Mouse (Mus musculus) spleen, postnatal 10 days (tissue): ENCODE results near the gene Rpl31.

Experiments
- DNase-seq, 2 experiments: peaks; one replicate each; pipeline ENCODE4 v3.0.0; 2021 to 2022; ENCODE audit warnings: low spot score in 2 of 2

The Rpl31 gene

GRCm38 (mm10) chr1:39367045-39367444, 597 bp upstream of the Rpl31 start:
- no peak for DNase-seq

DNA sequence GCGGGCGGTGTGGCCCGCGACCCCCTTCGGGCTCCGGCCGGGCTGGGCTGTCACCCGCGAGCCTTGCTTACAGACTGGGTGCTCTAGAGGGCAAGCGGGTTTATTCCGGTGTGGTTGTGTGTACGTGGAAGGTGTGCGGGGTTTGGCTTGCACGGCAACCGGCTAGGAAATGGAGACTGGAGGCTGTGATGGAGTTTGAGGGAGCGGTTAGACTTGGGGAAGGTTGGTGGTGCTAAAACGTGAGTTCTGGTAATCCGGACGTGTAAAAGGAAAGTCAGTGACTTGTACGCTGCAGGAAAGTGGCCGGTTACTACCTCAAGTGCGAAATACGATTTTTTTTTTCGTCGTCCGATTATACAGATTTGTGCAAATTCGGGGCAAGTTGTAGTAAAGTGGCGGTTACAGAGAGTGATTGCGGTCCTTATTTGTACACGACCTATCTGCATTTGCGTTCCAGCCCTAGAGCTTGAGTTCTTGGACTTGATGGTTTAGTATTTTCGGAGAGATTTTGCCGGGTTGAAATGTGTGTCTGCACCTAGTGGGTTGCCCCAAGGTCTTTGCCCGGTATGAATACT, 712 bp downstream of the Rpl31 start:
- DNase-seq = peak; percentile 39 to 48

GRCm38 (mm10) chr1:39370431-39370830, 2.8 kb downstream of the Rpl31 start:
- no peak for DNase-seq

DNA sequence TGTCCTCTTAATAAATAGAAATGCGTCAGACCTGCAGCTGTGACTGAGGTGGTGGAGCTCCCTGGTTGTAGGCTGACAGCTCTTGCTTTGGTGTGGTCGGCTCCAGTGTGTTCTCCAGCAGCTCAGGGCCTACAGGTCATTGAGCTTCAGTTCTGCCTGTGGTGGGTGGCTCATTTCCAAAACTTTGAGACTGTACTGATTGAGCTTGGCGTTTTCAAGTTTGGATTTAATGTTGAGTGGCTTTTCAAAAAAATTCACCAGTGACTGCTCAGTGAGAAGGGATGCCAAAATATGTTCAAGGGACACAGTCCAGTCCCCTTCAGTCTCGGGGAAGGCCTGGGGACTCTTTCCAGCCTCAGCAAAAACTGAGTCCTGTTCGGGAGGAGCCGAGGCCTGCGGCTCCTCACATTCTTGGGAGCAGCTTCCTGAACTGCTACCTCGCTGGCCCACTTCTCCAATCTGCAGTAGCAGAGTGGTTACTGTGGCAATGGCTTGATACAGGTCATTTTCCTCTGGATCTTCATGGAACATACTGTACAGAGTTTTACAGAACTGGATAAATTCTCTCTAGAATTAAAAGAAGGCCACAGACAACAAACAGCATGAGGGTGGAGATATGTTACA, 4.7 kb downstream of the Rpl31 start:
- no peak for DNase-seq

- DNase-seq = no peak
Measured at GRCm38 (mm10) chr1:39373378-39373777, 5.7 kb downstream of the Rpl31 start.

DNA sequence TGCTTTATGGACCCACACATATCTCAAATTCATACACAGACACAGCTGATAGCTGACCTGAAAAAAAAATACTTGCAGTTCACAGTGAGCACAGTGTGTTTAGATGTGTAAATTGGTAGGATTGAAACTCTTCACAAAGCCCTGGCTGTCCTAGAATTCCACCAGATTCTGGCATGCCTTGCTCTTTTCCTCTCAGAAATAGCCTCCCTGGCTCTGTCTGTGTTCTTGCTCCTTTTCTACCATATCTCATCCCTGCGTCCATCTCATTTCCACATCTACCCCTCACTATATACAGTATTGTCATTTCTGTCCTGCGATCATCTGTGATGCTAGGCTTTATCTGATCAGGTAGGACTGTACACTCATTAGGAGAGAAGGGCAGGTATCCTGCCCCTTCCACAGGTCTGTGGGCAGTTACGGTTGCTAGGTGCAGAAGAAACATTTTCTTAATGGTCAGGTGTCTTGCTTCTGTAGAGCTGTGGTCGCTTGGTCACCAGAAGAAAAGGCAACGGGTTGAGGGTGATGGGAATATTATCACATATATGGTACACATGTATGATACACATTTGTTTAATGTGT, 6.7 kb downstream of the Rpl31 start:
- DNase-seq = no peak

GRCm38 (mm10) chr1:39376121-39376520, 8.5 kb downstream of the Rpl31 start:
- DNase-seq = no peak

DNA sequence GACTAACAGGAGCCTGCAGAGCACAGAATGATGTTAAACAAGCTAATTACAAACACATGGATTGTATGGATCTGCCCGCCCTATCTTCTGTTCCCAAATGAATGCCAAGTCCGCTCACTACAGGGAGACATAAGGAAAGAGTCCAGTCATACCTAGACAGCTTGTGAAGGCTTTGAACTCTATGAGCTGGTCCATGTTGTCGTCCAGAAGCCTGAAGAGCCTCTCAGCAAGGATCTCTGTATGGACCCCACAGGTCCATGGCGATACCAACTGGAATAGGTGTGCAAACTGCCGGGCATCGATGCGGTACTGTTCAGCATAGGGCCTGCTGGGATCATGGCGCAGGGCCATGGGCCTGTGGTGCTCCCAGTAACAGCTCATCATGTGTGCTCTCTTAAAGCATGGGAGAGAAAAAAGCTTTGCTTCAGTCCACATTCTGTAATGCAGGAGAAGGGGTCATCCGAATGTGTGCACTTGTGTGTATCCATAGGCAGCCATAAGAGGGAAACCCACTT, 9.1 kb downstream of the Rpl31 start:
- DNase-seq = no peak

- no peak for DNase-seq
Measured at GRCm38 (mm10) chr1:39378540-39378939, 10.9 kb downstream of the Rpl31 start.

DNA sequence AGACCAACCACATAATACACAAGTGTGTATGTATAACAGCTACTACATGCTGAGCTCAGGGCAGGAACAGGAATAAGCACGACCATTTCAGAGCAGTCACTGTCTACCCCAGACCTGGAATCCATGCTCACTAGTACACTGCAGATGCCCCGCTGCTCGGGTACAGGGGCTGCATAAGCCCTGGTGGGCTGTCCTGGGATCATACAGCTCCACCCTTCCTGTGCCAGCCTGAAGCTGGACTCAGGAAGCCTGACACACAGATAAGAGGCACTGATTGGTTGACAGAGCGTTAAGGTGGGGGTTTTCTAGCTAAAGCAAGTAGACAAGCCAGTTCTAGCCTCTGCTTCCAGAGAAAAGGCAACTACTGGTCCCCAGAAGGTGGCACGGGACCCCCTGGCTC, 11.4 kb downstream of the Rpl31 start:
- no peak for DNase-seq

DNA sequence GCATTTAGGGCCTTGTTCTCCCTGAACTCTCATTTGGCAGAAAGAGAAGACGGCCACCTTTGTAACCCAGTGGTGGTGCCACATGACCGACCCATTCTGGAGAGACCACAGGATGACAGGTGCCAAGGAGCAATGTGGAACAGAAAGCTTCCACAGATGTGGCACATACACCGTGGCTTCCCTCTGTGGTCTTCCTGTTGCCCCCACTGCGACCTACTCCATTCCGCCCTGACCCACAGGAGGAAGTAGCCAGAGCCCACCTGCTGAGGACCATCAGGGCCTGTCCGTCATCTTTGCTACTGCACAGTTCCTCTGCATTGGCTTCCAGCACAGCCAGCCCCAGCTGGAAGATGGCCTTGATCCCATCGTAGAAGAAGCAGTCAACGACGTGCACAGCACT, 13.4 kb downstream of the Rpl31 start:
- DNase-seq = no peak

DNA sequence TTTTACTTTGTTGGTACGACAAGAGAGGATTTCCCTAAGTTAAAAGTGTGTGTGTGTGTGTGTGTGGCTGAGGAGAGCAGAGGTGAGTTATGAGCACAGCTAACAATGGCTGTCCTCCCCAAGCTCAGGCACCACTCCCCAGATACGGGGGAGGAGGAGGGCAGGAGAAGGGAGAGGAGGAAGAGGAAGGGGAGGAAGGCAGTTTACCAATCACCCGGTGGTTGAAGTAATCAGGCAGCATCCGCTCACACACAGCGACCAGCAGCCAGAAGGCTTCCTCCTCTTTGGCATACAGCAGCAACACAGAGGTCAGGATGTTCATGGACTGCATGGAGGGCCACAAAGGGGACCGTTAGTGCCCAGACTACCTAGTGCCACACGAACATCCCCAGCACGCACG, 17.3 kb downstream of the Rpl31 start:
- no peak for DNase-seq

GRCm38 (mm10) chr1:39386456-39386855, 18.8 kb downstream of the Rpl31 start:
- DNase-seq = no peak

- no peak for DNase-seq
Measured at GRCm38 (mm10) chr1:39387497-39387896, 19.9 kb downstream of the Rpl31 start.

GRCm38 (mm10) chr1:39388163-39388562, 20.5 kb downstream of the Rpl31 start:
- no peak for DNase-seq

GRCm38 (mm10) chr1:39389338-39389737, 21.7 kb downstream of the Rpl31 start:
- DNase-seq = no peak

- no peak for DNase-seq
Measured at GRCm38 (mm10) chr1:39391652-39392051, 24.0 kb downstream of the Rpl31 start.

DNA sequence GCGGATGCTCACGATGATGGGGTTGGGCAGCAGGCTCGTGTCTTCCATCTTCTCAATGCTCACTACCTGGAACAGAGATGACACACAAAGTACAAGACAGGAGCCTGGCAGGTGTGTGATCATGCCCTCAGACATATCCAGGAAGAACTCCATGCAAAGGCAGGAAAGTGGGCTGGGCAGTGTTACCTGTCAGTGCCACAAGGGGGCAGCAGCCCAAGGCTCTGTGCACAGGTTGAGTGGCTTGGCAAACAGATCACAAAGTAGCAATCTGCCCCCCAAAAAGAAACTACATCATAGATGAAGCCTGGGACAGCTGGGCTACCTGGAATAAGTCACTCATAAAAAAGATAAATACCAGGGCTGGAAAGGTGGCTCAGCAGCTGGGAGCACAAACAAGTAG, 24.5 kb downstream of the Rpl31 start:
- DNase-seq = peak; percentile 70 to 76

DNA sequence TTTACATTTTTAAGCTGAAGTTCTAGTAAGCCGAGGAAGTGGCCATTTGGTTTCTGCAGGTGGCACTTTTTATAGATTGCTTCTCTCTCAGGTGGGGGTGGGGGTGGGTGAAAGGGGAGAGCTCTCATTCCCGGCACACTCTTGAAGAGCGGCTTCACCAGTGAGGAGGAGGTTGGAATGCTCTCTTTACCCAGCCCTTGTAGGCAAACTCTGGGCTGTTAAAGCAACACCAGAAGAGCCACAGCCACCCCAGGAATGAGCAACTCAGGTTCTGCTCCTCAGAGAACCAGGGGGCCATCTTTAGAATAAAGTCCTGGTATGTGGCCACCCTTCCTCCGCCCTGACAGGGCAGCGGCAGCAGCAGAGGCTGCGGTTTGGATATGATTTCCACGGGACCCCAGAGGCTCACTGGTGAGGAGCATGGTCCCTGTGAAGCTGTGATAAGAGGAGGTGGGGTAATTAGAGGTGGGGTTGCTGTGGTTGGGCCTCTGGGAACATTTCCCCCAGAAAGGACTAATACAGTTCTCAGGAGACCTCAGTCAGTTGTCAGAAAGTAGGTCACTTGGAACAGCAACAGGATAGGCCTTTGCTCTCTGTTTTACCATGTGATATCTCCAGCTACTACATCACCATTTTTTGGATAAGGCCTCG, 25.7 kb downstream of the Rpl31 start:
- DNase-seq = no peak

DNA sequence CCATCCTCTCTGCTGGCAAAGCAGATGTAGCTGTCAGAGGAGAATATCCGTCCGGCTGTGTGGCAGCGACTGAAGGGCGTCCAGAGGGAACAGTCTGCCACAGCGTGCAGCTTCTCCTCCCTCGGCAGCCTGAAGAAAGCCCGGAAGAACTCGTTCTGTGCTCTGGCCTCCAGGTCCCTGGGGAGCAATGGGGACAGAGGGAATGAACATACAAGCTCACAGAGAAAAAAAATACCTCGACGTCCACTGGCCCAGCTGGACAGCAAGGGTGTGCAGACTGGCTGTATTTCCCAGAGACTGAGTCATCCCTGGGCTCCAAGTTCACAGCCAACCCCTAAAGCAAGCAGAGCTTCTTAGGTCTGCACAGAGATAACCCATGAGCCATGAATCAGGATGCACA, 26.5 kb downstream of the Rpl31 start:
- DNase-seq = no peak

GRCm38 (mm10) chr1:39394650-39395049, 27.0 kb downstream of the Rpl31 start:
- DNase-seq = no peak

- DNase-seq = no peak
Measured at GRCm38 (mm10) chr1:39396347-39396746, 28.7 kb downstream of the Rpl31 start.

DNA sequence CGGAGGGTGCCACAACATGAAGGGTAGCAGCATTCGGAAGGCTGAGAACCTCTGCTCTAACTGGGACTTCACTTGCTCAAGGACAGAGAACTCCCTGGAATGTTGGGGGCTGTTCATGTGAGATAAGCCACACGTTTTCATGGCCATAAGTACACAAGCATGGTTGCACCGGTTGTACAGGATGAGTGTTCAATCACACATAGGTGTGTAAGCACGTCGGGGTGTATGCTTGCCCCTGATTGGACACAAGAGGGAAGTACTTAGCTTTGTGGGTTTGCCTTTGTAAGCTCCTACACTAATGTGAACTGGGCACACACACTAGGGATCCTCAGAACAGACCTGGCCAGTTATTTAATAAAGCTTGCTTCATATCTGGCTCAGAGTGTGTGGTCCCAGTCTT, 30.6 kb downstream of the Rpl31 start:
- DNase-seq = no peak
